Mouse (Mus musculus): ENCODE results near the gene Ppil6.

- 0 out of 2 replicates have a peak, but pooled peaks have one; percentile 32 for TF ChIP-seq CTCF (IDR thresholded peaks at IDR 0.05; ENCODE audit: borderline replicate concordance, control insufficient read depth, extremely low read depth, insufficient read depth, low read length, poor library complexity)
- TF ChIP-seq POLR2A (IDR thresholded peaks at IDR 0.05; ENCODE audit: control insufficient read depth, extremely low read depth, insufficient read depth, low read length, poor library complexity), result peak; percentile 91
Observed at GRCm38 (mm10) chr10:41552847-41553589, 62.8 kb downstream of the Ppil6 start.

Measured in thymus, adult 2 months (tissue).